Mouse (Mus musculus) heart, embryonic 14.5 days (tissue): ENCODE results near the gene Cacnb3. TPM values are rescaled to one million over a fixed set of nuclear protein-coding genes. Genes with fewer than 3 reads are reported as not detected.

Experiments used
- ATAC-seq: fragments of 200-750 bp; cut with Nextera tagmentation; 2 replicates; pipeline ENCODE4 v1.8.0; 2017; ENCODE audit warnings: low read depth, moderate TSS enrichment; ENCODE audit not compliant: insufficient number of reproducible peaks, insufficient read depth, low FRiP score
- H3K27ac ChIP-seq, 2 experiments: fragments of 200-500 bp in 1 of 2; fragments of 300-500 bp in 1 of 2; sonication (generic) in 1 of 2; replicated peaks in 1 of 2; 2 replicates each; pipeline ENCODE4 v1.5.1; 2012 to 2014; ENCODE audit warnings: low read depth in 2 of 2, low read length in 2 of 2, control low read depth in 1 of 2, mild to moderate bottlenecking in 1 of 2, mixed read lengths in 1 of 2; ENCODE audit not compliant: control insufficient read depth in 1 of 2, insufficient read depth in 1 of 2
- H3K27me3 ChIP-seq: fragments of 300-500 bp; sonication (generic); 2 replicates; pipeline ENCODE4 v1.6.1; 2014; ENCODE audit warnings: mild to moderate bottlenecking, low read length, control low read depth; ENCODE audit not compliant: control insufficient read depth, insufficient read depth
- H3K36me3 ChIP-seq: fragments of 300-500 bp; sonication (generic); 2 replicates; pipeline ENCODE4 v1.6.1; 2014; ENCODE audit warnings: mild to moderate bottlenecking, control low read depth, low read length, mixed read lengths; ENCODE audit not compliant: control insufficient read depth, insufficient read depth
- H3K4me1 ChIP-seq, 2 experiments: fragments of 200-500 bp in 1 of 2; fragments of 300-500 bp in 1 of 2; sonication (generic) in 1 of 2; 2 replicates each; pipeline ENCODE4 v1.6.1; 2012 to 2014; ENCODE audit warnings: low read length in 2 of 2, control low read depth in 1 of 2, mixed read lengths in 1 of 2; ENCODE audit not compliant: control insufficient read depth in 2 of 2, insufficient read depth in 2 of 2
- H3K4me2 ChIP-seq: fragments of 300-500 bp; sonication (generic); 2 replicates; pipeline ENCODE4 v1.6.1; 2014; ENCODE audit warnings: mild to moderate bottlenecking, low read length
- H3K4me3 ChIP-seq, 2 experiments: fragments of 200-500 bp in 1 of 2; fragments of 300-500 bp in 1 of 2; sonication (generic) in 1 of 2; 2 replicates each; pipeline ENCODE4 v1.5.1; 2012 to 2014; ENCODE audit warnings: low read length in 2 of 2, mild to moderate bottlenecking in 2 of 2, control low read depth in 1 of 2, low read depth in 1 of 2, moderate library complexity in 1 of 2; ENCODE audit not compliant: control insufficient read depth in 1 of 2, insufficient read depth in 1 of 2
- H3K9ac ChIP-seq: fragments of 300-500 bp; sonication (generic); 2 replicates; pipeline ENCODE4 v1.6.1; 2014; ENCODE audit warnings: mild to moderate bottlenecking, low read length
- H3K9me3 ChIP-seq: fragments of 300-500 bp; sonication (generic); 2 replicates; pipeline ENCODE4 v1.6.1; 2016; ENCODE audit warnings: low read length, control low read depth; ENCODE audit not compliant: control insufficient read depth
- WGBS: fragments of 180-500 bp; shearing (Covaris S2); extraction: QIAGEN DNeasy Blood & Tissue Kit; methylation state at CpG from one replicate; pipeline ENCODE4 v1.1.7; 2014; 5-methylcytosine and 5-hydroxymethylcytosine counted together
- polyA plus RNA-seq: library from polyadenylated mRNA; unstranded; fragments of >200 nt; fragmentation: Nextera tagmentation; extraction: Ambion mirVana; gene quantifications from 2 replicates; pipeline ENCODE4 v1.2.1, GENCODE M21; 2014

Cacnb3 gene
- polyA plus RNA-seq, 1 experiment from 2014 or later, result 6.6 TPM

DNA sequence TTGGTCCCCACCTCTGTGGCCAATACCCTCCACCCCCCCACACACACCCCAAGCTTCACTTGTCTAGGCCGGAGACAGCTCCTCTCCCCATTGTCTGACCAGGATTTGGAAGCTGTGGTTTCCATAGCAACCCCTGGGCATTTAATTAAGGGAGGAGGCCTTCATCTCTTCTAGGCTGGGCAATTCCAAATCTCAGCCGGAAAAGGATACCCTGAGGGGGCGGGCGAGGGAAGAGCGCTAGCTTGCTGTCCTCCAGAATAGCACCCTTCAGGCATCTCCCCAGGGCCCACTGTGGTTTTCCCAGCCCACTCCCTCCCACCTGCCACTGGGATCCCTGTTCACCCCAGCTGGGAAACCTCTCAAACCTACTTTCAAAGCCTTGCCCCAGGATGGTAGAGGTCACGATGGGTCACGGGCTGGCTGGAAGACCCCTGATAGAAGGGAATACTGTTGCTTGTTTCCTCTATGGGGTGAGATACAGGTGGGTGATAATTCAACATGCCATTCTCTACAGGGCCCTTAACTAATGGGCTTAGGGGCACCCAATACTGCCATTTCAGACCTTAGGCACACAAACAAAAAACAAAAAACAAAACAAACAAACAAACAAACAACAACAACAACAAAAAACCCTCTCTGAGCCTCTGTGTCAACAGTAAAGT is 61.0 kb downstream of the Cacnb3 start:
- Histone ChIP-seq H3K4me2 (0 out of 2 replicates have a peak overlapping the region, but pooled peaks have one; percentile 19), H3K27ac (peak overlapping the region; percentile 80 to 90), H3K9me3 (no peaks in the 10 kb centered on the region), H3K27me3 (no peaks in the 10 kb centered on the region), H3K4me3 (no peak overlapping the region), H3K36me3 (no peaks in the 10 kb centered on the region), H3K9ac (no peak overlapping the region), H3K4me1 (peaks cover 21 to 25% of the 10 kb centered on the region in 2 experiments)
- ATAC-seq, result no peak
- WGBS, result 53% methylated on average over 7 of the region's 7 CpGs

DNA sequence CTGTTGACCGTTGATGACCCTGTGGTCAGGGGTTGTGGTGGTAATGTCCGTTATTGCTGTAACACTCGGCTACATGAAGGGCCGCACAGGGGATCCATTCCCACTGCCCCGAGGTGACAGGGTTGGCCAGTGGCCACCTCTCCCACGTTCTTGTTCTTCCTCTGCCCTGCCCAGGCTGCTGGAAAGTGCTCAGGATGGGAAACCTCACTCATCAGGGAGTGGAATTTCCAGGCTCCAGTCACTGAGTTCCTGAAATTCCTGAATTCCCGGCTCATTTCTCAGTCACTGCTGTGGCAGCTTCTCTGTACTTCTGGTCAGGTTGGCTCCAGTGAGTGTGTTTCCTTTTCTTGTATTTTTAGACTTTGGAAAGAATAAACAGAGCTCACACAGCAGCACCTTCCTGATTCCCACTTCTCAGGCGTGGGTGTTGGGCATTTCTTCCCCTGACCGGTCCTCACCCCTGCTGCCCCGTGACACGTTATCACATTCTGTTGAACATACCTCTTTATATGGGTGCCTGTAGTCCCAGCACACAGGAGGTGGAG is 61.6 kb downstream of the Cacnb3 start:
- ATAC-seq, result peak; percentile 69
- H3K9me3 ChIP-seq, result no peaks in the 10 kb centered on the region
- peak overlapping the region; percentile 19; the same call in 1 of the 2 replicates for H3K4me2 ChIP-seq
- H3K9ac ChIP-seq, result no peak overlapping the region; the same call in 1 of the 2 replicates
- H3K4me1 ChIP-seq, result peaks cover 21 to 25% of the 10 kb centered on the region in 2 experiments
- H3K27me3 ChIP-seq, result no peaks in the 10 kb centered on the region
- no peak overlapping the region for H3K4me3 ChIP-seq
- peak overlapping the region; percentile 80 to 90 for H3K27ac ChIP-seq
- no peaks in the 10 kb centered on the region for H3K36me3 ChIP-seq
- 6% methylated on average over 11 of the region's 11 CpGs for WGBS

Other genes starting within 250 kb of the Cacnb3 start
- gene Olfr283, start 249.9 kb upstream of the Cacnb3 start, polyA plus RNA-seq, result not detected in 2 replicates
- gene Olfr282, start 199.6 kb upstream of the Cacnb3 start, polyA plus RNA-seq, result not detected in 2 replicates
- gene Olfr281, start 178.3 kb upstream of the Cacnb3 start, polyA plus RNA-seq, result not detected in 2 replicates
- gene OR5BS1P, start 160.9 kb upstream of the Cacnb3 start, polyA plus RNA-seq, result not detected in 2 replicates
- gene Lalba, start 148.1 kb upstream of the Cacnb3 start, polyA plus RNA-seq, result 0.27 TPM in 1 of 2 replicates, not detected in the other
- not detected in 2 replicates for gene Olfr279, start 138.4 kb upstream of the Cacnb3 start, polyA plus RNA-seq
- gene Kansl2, start 96.6 kb upstream of the Cacnb3 start, polyA plus RNA-seq, result 69.0 and 74.1 TPM in 2 replicates
- 34.0 and 39.2 TPM in 2 replicates for gene Ccnt1, start 59.9 kb upstream of the Cacnb3 start, polyA plus RNA-seq
- 0.53 and 0.66 TPM in 2 replicates for gene 4930415O20Rik, start 59.8 kb upstream of the Cacnb3 start, polyA plus RNA-seq
- 35.2 and 43.7 TPM in 2 replicates for gene Adcy6, start 20.8 kb upstream of the Cacnb3 start, polyA plus RNA-seq
- 16.9 and 18.2 TPM in 2 replicates for gene Ddx23, start 32.1 kb downstream of the Cacnb3 start, polyA plus RNA-seq
- gene Rnd1, start 46.6 kb downstream of the Cacnb3 start, polyA plus RNA-seq, result 0.61 and 1.3 TPM in 2 replicates
- 0.42 and 0.89 TPM in 2 replicates for gene Ccdc65, start 77.4 kb downstream of the Cacnb3 start, polyA plus RNA-seq
- gene Fkbp11, start 97.4 kb downstream of the Cacnb3 start, polyA plus RNA-seq, result 21.5 and 23.4 TPM in 2 replicates
- 26.7 and 31.9 TPM in 2 replicates for gene Arf3, start 132.4 kb downstream of the Cacnb3 start, polyA plus RNA-seq
- gene Wnt10b, start 147.3 kb downstream of the Cacnb3 start, polyA plus RNA-seq, result not detected in 2 replicates
- not detected in 2 replicates for gene Wnt1, start 159.0 kb downstream of the Cacnb3 start, polyA plus RNA-seq
- 0.22 and 0.51 TPM in 2 replicates for gene Ddn, start 178.7 kb downstream of the Cacnb3 start, polyA plus RNA-seq
- 82.0 and 85.5 TPM in 2 replicates for gene Prkag1, start 200.7 kb downstream of the Cacnb3 start, polyA plus RNA-seq
- gene Kmt2d, start 240.4 kb downstream of the Cacnb3 start, polyA plus RNA-seq, result 12.7 and 13.0 TPM in 2 replicates